Mouse (Mus musculus): ENCODE results near the gene Eif3g. TPM values are rescaled to one million over a fixed set of nuclear protein-coding genes. Genes with fewer than 3 reads are reported as not detected.

Gene Eif3g
- total RNA-seq, 2 experiments from 2014 or later, result 120 to 127 TPM

DNA sequence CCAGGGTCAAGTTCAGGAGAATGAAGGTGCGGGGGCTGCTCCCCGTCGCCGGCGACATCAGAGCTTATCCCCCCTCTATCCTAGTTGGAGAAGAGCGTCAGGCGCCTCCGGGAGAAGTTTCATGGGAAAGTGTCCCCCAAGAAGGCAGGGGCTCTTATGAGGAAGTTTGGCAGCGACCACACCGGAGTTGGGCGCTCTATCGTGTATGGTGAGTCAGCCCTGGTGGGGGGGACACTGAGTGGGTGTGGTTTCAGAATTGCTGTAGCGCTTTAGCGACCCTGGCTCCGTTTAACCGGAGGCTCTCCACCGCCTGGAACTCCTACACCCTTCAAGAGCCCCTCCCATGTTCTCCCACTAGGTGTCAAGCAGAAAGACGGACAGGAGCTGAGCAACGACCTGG, 29.2 kb downstream of the Eif3g start:
- peak in 1 of 2 experiments; percentile 47 for DNase-seq (ENCODE audit: extremely low spot score in 1 of 2, low spot score in 2 of 2)
- intact Hi-C loops (cut with DNase I), result no loop called here

DNA sequence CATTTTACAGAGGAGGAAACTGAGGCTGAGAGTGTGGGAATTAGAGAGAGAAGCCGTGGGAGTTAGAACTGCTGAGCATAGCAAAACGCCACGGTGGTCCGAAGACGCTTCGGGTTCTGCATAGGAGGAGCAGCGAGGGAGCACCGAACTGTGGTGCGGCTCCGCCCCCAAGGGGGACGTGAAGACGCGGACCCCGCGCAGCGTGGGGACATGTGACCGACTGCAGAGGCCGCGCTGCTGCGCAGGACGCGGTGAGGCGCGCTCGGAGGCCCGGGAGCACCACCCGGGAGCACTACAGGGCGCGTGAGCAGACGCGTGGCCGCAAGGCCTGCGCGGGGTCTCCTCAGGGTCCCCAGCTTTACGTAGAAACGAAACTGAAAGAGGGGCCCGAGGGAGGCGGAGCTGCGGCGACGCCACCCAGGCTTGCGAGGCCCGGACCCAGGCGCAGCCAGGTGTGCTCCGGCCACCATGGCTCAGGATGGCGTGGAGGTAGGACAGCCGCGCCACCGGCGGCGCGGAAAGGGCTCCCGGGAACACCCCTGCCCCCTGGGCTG, 29.9 kb downstream of the Eif3g start, which contains the start of gene A230050P20Rik:
TSS of gene A230050P20Rik (plus strand) at position 195 of the 554 bp plus-strand sequence.
- peak; percentile 58 to 89 for DNase-seq (ENCODE audit: extremely low spot score in 1 of 2, low spot score in 2 of 2)
- intact Hi-C loops (cut with DNase I), result no loop called here

DNA sequence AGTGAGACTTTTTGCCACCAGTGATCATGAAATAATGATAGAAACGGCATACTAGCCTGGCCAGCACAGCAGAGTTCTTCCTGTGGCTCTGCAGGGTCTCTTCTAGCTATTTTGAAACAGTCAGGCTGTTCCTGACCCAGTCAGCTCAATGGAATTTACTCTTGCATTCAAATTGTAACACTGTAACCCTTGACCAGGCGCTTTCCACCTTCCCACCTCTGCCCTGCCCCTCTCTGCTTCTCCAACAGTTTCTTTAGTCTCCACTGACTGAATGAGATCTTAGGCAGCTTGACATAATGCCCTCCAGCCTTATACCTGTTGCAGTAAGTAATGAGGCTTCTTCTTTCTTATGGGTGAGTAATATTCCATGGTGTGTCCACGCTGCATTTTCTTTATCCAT, 31.5 kb downstream of the Eif3g start:
- intact Hi-C loops (cut with DNase I), result no loop called here
- no peak for DNase-seq (ENCODE audit: extremely low spot score in 1 of 2, low spot score in 2 of 2)

GRCm38 (mm10) chr9:20862225-20862624, 36.2 kb downstream of the Eif3g start:
- intact Hi-C loops (cut with DNase I), result no loop called here
- no peak for DNase-seq (ENCODE audit: extremely low spot score in 1 of 2, low spot score in 2 of 2)

GRCm38 (mm10) chr9:20861821-20862220, 36.6 kb downstream of the Eif3g start:
- intact Hi-C loops (cut with DNase I), result no loop called here
- no peak for DNase-seq (ENCODE audit: extremely low spot score in 1 of 2, low spot score in 2 of 2)

DNA sequence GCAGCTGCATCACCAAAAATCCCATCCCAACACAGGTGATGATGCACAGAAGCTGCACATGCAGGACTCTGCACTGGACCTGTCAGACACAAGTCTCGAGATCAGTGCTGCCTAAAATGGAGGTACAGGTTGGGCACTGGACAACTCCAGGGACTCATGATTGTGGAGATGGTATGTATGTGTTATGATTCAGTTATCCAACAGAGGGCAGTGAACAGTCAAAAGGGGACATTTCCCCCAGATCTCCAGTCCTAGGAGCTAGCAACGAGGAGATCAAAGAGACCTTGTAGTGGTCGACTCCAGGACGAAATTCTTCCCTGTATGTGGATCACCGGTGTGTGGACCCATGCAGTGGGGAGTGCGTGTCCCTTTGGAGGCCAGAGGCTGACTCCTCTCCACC, 38.5 kb downstream of the Eif3g start:
- DNase-seq (ENCODE audit: extremely low spot score in 1 of 2, low spot score in 2 of 2), result no peak
- intact Hi-C loops (cut with DNase I), result no loop called here

- no peak for DNase-seq (ENCODE audit: extremely low spot score in 1 of 2, low spot score in 2 of 2)
- intact Hi-C loops (cut with DNase I), result no loop called here
These were observed 41.3 kb downstream of the Eif3g start for GRCm38 (mm10) chr9:20857131-20857530.

- intact Hi-C loops (cut with DNase I), result no loop called here
- no peak for DNase-seq (ENCODE audit: extremely low spot score in 1 of 2, low spot score in 2 of 2)
These were observed 48.2 kb downstream of the Eif3g start for GRCm38 (mm10) chr9:20850179-20850578.

Small RNA genes within 50 kb of the gene (microRNA-seq; reads per million reads assigned to microRNA genes)
- 1.1 reads per million for gene Mir7081

Other genes starting within 250 kb of the Eif3g start
- gene Pin1, start 246.5 kb downstream of the Eif3g start, total RNA-seq (2021), result 10 to 100 TPM; 38.7 to 40.0 TPM
- gene Olfm2, start 152.3 kb downstream of the Eif3g start, total RNA-seq (2021), result 100 to 1,000 TPM; 221 to 232 TPM
- 1 to 10 TPM in 1 of 2 experiments, under 1 TPM in 1; 0.99 to 1.6 TPM for gene Col5a3, start 83.6 kb downstream of the Eif3g start, total RNA-seq (2021)
- gene Rdh8, start 80.1 kb downstream of the Eif3g start, total RNA-seq (2021), result not detected
- 10 to 100 TPM; 48.8 to 50.5 TPM for gene A230050P20Rik, start 30.0 kb downstream of the Eif3g start, total RNA-seq (2021)
- 1 to 10 TPM; 8.8 to 9.7 TPM for gene Angptl6, start 18.9 kb downstream of the Eif3g start, total RNA-seq (2021)
- gene Ppan, start 10.4 kb downstream of the Eif3g start, total RNA-seq (2021), result 10 to 100 TPM; 27.8 to 30.0 TPM
- gene Dnmt1, start 61.3 kb upstream of the Eif3g start, total RNA-seq (2021), result 10 to 100 TPM; 51.1 to 54.7 TPM
- 1 to 10 TPM; 1.5 to 1.6 TPM for gene S1pr2, start 78.2 kb upstream of the Eif3g start, total RNA-seq (2021)
- 10 to 100 TPM; 53.3 to 56.0 TPM for gene Mrpl4, start 104.1 kb upstream of the Eif3g start, total RNA-seq (2021)
- 1 to 10 TPM; 3.1 to 3.3 TPM for gene Icam1, start 117.4 kb upstream of the Eif3g start, total RNA-seq (2021)
- gene Icam4, start 130.8 kb upstream of the Eif3g start, total RNA-seq (2021), result under 1 TPM in 1 of 2 experiments, not detected in 1; 0.63 TPM
- gene Icam5, start 133.4 kb upstream of the Eif3g start, total RNA-seq (2021), result 100 to 1,000 TPM; 204 to 220 TPM
- gene Zglp1, start 168.5 kb upstream of the Eif3g start, total RNA-seq (2021), result under 1 TPM in 1 of 2 experiments, not detected in 1; 0.97 TPM
- gene Gm49373, start 174.5 kb upstream of the Eif3g start, total RNA-seq (2021), result 1 to 10 TPM in 1 of 2 experiments, not detected in 1; 1.1 TPM
- gene Fdx1l, start 175.0 kb upstream of the Eif3g start, total RNA-seq (2021), result 10 to 100 TPM; 48.1 to 53.0 TPM
- 1 to 10 TPM; 2.1 to 3.2 TPM for gene Gm38431, start 193.4 kb upstream of the Eif3g start, total RNA-seq (2021)
- 10 to 100 TPM; 31.2 to 31.4 TPM for gene Raver1, start 193.4 kb upstream of the Eif3g start, total RNA-seq (2021)
- 10 to 100 TPM; 11.2 to 13.2 TPM for gene Tyk2, start 232.6 kb upstream of the Eif3g start, total RNA-seq (2021)

Measured in left cerebral cortex, postnatal 10 days (tissue).